Mouse (Mus musculus): ENCODE measurements around the gene Plppr2.

Gene Plppr2

DNA sequence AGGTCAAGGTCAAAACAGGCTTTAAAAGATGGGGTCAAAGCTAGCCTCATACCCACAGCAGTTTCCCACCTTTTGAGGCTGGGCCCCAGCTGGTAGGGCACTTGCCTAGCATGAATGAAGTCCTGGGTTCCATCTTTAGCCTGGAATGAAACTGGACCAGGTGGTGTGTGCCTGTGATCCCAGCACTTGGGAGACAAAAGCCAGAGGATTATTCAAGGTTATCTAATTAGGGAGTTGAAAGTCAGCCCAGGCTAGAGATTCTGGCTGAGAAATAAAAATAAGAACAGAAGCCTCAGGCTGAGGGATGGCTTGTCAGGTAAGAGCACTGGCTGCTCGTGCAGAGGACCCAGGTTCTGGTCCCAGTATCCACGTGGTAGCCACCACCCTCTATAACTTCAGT is 4.8 kb upstream of the Plppr2 start:
- no peak for DNase-seq (ENCODE audit: inconsistent age in 2 of 2, low spot score in 1 of 2)

DNA sequence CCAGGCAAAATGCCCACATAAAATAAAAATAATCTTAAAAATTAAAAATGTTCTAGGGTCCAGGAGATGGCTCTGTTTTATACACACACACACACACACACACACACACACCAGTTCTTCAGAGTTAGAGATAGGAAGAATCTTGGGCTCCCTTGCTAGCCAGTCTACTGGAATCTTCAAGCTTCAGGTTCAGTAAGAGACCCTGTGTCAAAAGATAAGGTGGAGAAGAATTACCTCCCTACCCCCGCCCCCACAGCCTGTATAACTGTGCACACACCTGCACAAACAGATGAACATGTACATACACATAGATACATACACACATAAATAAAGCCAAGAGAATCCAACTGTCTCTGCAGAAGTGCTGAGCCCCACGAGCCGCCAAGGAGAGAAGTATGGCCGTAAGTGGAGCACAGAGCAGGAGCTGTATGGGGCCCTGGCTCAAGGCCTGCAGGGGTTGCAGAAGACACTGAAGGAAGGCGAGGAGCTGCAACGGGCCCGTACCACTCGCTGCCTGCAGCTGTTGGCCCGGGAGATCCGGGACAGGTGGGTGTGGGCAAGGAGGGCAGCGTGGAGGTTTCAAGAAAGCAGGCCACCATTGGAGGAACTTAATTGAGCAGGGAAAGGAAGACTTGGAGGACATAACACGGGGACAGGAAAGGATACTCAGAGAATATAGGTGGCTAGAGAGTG is 4.2 kb upstream of the Plppr2 start:
- no peak for DNase-seq (ENCODE audit: inconsistent age in 2 of 2, low spot score in 1 of 2)

DNA sequence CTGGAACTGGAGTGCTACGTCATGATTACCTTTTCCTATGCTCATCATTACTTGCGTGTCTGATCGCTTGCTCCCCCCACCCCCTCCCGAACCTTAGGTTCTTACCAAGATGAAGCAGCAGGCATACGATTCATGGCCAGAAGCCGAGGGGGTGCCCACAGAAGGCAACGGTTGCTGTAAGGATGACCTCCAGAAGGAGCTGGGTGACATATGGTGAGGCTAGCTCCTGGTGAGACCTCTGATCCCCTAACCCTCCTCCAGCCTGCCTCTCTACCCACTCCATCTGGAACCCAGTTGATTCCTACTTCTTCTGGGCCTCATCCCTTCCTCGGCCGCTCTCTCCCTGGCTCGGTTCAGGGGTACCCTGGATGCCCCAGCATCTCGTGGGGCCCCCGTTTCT is 2.8 kb upstream of the Plppr2 start:
- DNase-seq (ENCODE audit: inconsistent age in 2 of 2, low spot score in 1 of 2) = no peak

- peak in 1 of 2 experiments; percentile 43 for DNase-seq (ENCODE audit: inconsistent age in 2 of 2, low spot score in 1 of 2)
Observed at GRCm38 (mm10) chr9:21935466-21936131, 1.2 kb upstream of the Plppr2 start.

GRCm38 (mm10) chr9:21937711-21938175 is 910 bp downstream of the Plppr2 start:
- DNase-seq (ENCODE audit: inconsistent age in 2 of 2, low spot score in 1 of 2) = peak in 1 of 2 experiments; percentile 59

DNA sequence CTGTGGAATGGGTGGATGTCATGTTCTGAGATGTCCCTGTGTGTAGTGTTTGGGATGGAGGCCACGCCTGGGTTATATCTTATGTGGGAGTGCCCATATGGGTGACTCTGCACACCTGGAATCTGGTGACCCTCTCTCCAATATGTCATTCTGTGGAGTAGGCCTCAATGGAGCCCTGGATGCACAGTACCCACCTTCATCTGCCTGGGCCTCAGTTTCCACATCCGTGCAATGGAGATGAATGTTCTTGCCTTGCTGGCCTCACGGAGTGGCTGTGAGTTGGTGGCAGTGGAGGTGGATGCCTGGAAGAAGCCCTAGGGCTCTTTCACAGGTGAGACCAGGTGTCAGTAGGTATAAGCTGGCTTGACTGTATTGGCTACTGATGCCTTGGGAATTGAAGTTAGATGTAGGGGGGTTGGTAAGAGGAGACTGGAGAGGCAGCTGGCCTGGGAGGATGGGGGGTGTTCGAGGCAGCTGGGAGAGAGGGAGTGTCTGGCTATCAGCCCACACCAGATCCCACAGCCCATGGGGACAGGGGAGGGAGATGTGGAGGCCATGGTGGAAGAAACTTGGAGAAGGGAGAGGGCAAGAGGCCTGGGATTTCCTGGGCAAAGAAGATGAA is 1.5 kb downstream of the Plppr2 start:
- peak in 1 of 2 experiments; percentile 35 for DNase-seq (ENCODE audit: inconsistent age in 2 of 2, low spot score in 1 of 2)

- no peak for DNase-seq (ENCODE audit: inconsistent age in 2 of 2, low spot score in 1 of 2)
Observed at GRCm38 (mm10) chr9:21943046-21943445, 6.2 kb downstream of the Plppr2 start.

DNA sequence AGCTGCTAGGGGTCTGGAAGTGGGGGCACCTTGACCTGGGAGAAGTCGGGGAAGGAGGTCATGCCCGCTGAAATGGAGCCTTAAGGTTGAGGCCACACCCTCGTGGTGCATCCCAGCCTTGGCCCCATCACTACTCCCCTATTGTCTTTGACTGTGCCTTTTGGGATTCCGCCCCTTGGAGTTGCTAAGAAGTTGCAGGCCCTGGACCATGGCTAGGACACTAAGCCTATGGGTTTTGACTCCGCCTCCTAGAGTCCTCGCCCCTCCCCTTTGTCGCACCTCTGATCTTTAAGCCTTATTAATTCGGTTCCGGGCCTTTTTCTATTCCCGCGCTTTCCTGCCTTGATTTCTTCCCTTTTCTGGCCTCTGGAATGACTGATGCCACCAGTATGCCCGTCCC is 6.8 kb downstream of the Plppr2 start:
- no peak for DNase-seq (ENCODE audit: inconsistent age in 2 of 2, low spot score in 1 of 2)

GRCm38 (mm10) chr9:21944267-21944666 is 7.4 kb downstream of the Plppr2 start:
- no peak for DNase-seq (ENCODE audit: inconsistent age in 2 of 2, low spot score in 1 of 2)

GRCm38 (mm10) chr9:21947540-21948130 is 10.8 kb downstream of the Plppr2 start:
- no peak for DNase-seq (ENCODE audit: inconsistent age in 2 of 2, low spot score in 1 of 2)

GRCm38 (mm10) chr9:21948146-21948545 is 11.3 kb downstream of the Plppr2 start:
- no peak for DNase-seq (ENCODE audit: inconsistent age in 2 of 2, low spot score in 1 of 2)

GRCm38 (mm10) chr9:21948790-21949189 is 12.0 kb downstream of the Plppr2 start:
- no peak for DNase-seq (ENCODE audit: inconsistent age in 2 of 2, low spot score in 1 of 2)

- DNase-seq (ENCODE audit: inconsistent age in 2 of 2, low spot score in 1 of 2) = peak; percentile 56 to 90
Observed at GRCm38 (mm10) chr9:21950322-21950721, 13.5 kb downstream of the Plppr2 start.

- DNase-seq (ENCODE audit: inconsistent age in 2 of 2, low spot score in 1 of 2) = no peak
Observed at GRCm38 (mm10) chr9:21951977-21952376, 15.1 kb downstream of the Plppr2 start.

DNA sequence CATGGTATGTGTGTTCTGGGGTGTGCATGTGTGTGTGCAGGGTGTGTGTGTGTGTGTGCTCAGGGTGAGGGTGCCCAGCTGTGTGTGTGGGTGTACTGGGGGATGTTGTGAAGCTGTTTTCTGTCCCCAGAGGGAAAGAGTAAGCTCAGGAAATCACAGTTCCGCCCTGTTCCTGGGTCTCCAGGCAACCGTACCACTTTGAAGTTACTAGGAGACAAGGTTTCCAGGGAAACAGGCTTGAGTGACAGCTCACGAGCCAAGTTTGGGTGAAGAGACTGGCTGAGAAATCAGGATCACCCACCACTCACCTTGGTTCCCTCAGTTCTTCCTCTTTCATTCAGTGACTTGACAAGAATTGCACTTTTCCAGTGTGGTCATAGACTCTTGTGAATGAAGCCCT is 16.8 kb downstream of the Plppr2 start:
- no peak for DNase-seq (ENCODE audit: inconsistent age in 2 of 2, low spot score in 1 of 2)

- DNase-seq (ENCODE audit: inconsistent age in 2 of 2, low spot score in 1 of 2) = no peak
Observed at GRCm38 (mm10) chr9:21954635-21955034, 17.8 kb downstream of the Plppr2 start.

GRCm38 (mm10) chr9:21955225-21955569 is 18.4 kb downstream of the Plppr2 start:
- DNase-seq (ENCODE audit: inconsistent age in 2 of 2, low spot score in 1 of 2) = no peak

DNA sequence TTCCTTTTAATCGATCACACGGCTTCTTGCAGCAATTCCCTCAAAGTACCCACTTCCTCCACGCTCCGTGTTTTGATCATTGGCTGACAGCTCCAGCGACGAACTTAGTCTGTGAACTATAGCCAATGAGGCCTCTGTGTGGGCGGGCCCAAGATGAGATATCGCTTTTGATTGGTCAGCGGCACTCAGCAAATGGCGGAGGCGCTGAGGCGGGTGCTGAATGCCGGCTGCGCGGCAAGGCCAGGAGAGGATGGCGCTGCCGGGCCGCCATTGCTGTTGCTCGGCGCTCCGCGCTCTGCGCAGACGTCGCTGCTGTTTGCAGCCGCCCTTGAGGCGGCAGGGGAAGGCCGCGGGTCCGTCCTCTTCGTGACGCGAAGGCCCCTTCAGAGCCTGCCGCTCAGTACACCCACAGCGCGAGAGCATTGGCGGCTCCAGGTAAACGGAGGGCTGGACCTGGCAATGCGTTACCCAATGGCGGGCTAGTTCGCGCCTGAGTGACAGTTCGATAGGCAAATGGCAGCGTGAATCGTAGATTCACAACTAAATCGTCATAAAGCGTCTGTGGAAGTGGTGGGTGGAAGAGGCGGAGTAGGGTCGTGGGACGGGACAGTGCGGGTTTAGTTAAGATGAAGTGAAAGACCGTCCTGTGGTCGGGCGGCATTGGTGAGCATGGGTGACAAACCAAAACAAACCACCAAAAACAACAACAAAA is 18.9 kb downstream of the Plppr2 start, which contains the start of gene Swsap1:
Swsap1 (plus strand) TSS at position 186 of the 712 bp plus-strand sequence.
- DNase-seq (ENCODE audit: inconsistent age in 2 of 2, low spot score in 1 of 2) = peak; percentile 98 to 100

GRCm38 (mm10) chr9:21958372-21958771 is 21.5 kb downstream of the Plppr2 start:
- DNase-seq (ENCODE audit: inconsistent age in 2 of 2, low spot score in 1 of 2) = peak in 1 of 2 experiments; percentile 54

DNA sequence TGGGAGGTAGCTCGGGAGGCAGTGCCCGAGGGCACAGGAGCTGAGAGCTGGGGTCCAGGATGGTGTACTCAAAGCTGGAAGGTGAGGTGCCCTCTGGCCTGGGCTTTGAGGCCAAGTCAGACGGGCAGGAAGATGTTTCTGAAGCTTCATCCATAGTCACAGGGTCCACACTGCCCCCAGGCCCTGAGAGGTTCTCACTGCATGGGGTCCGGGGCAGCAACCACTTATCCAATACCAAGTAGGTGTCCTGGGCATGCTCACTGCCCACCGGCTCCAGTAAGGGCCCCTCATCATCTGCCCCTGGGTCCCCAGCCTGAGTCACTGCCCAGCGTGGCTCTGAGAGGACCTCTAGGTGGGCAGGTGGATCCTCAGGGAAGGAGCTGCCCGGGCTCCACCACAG is 22.4 kb downstream of the Plppr2 start:
- no peak for DNase-seq (ENCODE audit: inconsistent age in 2 of 2, low spot score in 1 of 2)

- no peak for DNase-seq (ENCODE audit: inconsistent age in 2 of 2, low spot score in 1 of 2)
Observed at GRCm38 (mm10) chr9:21960135-21960534, 23.3 kb downstream of the Plppr2 start.
